Mouse (Mus musculus): ENCODE measurements around the gene Slc6a20a.

Slc6a20a gene

GRCm38 (mm10) chr9:123638231-123638630 lies 40.5 kb downstream of the Slc6a20a start:
- DNase-seq (ENCODE audit: low read depth, low spot score) = no peak

GRCm38 (mm10) chr9:123636771-123637170 lies 41.9 kb downstream of the Slc6a20a start:
- DNase-seq (ENCODE audit: low read depth, low spot score) = no peak

GRCm38 (mm10) chr9:123632993-123633392 lies 45.7 kb downstream of the Slc6a20a start:
- DNase-seq (ENCODE audit: low read depth, low spot score) = no peak

GRCm38 (mm10) chr9:123632281-123632680 lies 46.4 kb downstream of the Slc6a20a start, which contains the start of gene Slc6a20b:
Gene Slc6a20b (minus strand): TSS chr9:123632565.
- DNase-seq (ENCODE audit: low read depth, low spot score) = no peak

GRCm38 (mm10) chr9:123631666-123632065 lies 47.0 kb downstream of the Slc6a20a start:
- DNase-seq (ENCODE audit: low read depth, low spot score) = no peak

- DNase-seq (ENCODE audit: low read depth, low spot score) = no peak
Observed at GRCm38 (mm10) chr9:123625821-123626220, 52.9 kb downstream of the Slc6a20a start.

- no peak for DNase-seq (ENCODE audit: low read depth, low spot score)
Observed at GRCm38 (mm10) chr9:123624741-123625140, 53.9 kb downstream of the Slc6a20a start.

GRCm38 (mm10) chr9:123620311-123621098 lies 58.2 kb downstream of the Slc6a20a start:
- DNase-seq (ENCODE audit: low read depth, low spot score) = no peak

GRCm38 (mm10) chr9:123601529-123601928 lies 77.2 kb downstream of the Slc6a20a start:
- DNase-seq (ENCODE audit: low read depth, low spot score) = no peak

- DNase-seq (ENCODE audit: low read depth, low spot score) = no peak
Observed at GRCm38 (mm10) chr9:123597376-123597775, 81.3 kb downstream of the Slc6a20a start.

- DNase-seq (ENCODE audit: low read depth, low spot score) = no peak
Observed at GRCm38 (mm10) chr9:123596910-123597309, 81.8 kb downstream of the Slc6a20a start.

- no peak for DNase-seq (ENCODE audit: low read depth, low spot score)
Observed at GRCm38 (mm10) chr9:123595194-123595593, 83.5 kb downstream of the Slc6a20a start.

GRCm38 (mm10) chr9:123589240-123589910 lies 89.3 kb downstream of the Slc6a20a start:
- DNase-seq (ENCODE audit: low read depth, low spot score) = no peak

All from embryo, embryonic 11.5 days (tissue).